Mouse (Mus musculus): ENCODE measurements around the gene Tspan15. TPM values are rescaled to one million over a fixed set of nuclear protein-coding genes. Genes with fewer than 3 reads are reported as not detected.
A peak's percentile ranks its signal among the peaks of the same experiment; 100 is the strongest.

Tspan15 gene
- polyA plus RNA-seq, 1 experiment from 2014 or later: 3.7 TPM

GRCm38 (mm10) chr10:62192701-62193157 is 38.3 kb downstream of the Tspan15 start:
- DNase-seq (ENCODE audit: low spot score): no peak

DNA sequence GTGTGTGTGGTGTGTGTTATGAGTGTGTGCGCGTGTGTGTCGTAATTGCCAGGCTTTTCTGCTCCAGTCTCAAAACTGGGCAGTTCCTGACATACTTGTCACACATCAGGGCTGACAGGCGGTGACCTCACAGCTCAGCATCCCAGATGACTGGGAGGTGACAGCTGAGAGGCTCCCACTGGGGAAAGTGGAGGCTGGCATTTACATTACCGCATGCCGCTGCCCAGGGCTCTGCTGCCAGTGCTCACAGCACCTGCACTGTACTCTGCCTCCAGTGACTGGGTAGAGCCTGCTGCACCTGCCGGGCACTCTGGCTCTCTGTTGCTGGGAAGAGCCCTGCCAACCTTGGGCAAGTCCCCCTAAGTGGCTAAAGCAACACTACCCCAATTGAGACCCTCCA is 40.2 kb downstream of the Tspan15 start:
- DNase-seq (ENCODE audit: low spot score): no peak

GRCm38 (mm10) chr10:62189910-62190309 is 41.1 kb downstream of the Tspan15 start:
- no peak for DNase-seq (ENCODE audit: low spot score)

- DNase-seq (ENCODE audit: low spot score): no peak
Observed at GRCm38 (mm10) chr10:62189303-62189702, 41.7 kb downstream of the Tspan15 start.

GRCm38 (mm10) chr10:62186882-62187281 is 44.2 kb downstream of the Tspan15 start:
- peak; percentile 73 for DNase-seq (ENCODE audit: low spot score)

DNA sequence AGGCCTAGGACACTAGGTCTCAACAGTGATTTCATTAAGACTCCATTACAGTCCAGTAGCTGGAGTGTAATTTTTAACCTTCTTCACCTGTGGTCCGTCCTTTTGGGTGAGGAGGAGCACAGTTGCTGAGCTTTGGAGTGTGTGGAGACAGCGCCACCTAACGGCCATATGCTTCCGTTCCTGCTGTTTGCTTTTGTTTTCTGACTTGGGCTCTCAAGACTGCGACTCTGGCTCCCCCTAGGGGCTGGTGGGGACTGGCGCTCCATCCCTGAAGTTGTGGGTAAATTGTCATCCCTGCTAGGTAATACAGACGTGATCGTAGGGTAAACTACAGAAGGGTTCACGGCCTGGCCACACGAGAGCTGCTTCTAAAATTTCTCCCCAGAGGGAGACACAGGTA is 48.0 kb downstream of the Tspan15 start:
- DNase-seq (ENCODE audit: low spot score): peak; percentile 95

- DNase-seq (ENCODE audit: low spot score): no peak
Observed at GRCm38 (mm10) chr10:62182471-62183014, 48.5 kb downstream of the Tspan15 start.

- DNase-seq (ENCODE audit: low spot score): no peak
Observed at GRCm38 (mm10) chr10:62181701-62182100, 49.4 kb downstream of the Tspan15 start.

DNA sequence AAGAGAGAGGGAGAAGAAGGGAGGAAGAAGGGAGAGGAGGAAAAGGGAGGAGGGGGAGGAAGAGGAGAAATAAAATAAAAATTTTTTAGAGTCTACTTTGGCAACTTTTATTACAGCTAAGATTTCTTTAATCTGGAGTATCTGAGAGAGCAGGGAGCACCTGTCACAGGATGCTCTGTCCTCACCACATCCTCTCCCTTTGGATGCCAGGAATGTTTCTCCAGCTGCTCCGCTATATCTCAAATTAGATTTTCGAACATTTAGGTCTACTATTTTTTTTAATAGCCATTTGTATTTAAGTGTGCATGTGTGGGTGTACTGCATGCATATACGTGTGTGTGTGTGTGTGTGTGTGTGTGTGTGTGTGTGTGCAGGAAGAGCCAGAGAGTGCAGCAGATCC is 51.1 kb downstream of the Tspan15 start:
- DNase-seq (ENCODE audit: low spot score): no peak

GRCm38 (mm10) chr10:62174533-62175313 is 56.3 kb downstream of the Tspan15 start:
- DNase-seq (ENCODE audit: low spot score): no peak

DNA sequence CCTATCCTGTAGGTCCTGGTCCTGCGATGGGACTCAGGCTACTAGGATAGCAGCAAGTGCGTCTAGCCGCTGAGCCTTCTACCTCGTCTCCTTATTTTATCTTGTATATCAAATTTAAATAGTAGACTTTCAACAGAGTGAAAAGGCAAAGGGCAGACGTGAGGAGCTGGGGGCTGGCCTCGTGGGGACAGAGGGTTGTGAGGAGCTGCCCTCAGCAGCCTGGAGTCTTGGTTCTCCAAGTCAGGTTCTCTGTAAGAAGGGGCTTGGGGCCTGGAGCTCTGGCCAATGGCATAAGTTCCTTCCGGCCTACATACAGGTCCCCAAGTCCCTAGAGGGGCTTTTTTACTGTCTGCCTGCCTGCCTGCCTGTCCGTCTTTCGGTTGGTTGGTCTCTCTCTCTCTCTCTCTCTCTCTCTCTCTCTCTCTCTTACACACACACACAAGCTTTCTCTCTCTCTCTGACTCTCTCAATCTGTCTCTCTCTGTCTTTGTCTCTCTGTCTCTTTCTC is 57.1 kb downstream of the Tspan15 start:
- no peak for DNase-seq (ENCODE audit: low spot score)

DNA sequence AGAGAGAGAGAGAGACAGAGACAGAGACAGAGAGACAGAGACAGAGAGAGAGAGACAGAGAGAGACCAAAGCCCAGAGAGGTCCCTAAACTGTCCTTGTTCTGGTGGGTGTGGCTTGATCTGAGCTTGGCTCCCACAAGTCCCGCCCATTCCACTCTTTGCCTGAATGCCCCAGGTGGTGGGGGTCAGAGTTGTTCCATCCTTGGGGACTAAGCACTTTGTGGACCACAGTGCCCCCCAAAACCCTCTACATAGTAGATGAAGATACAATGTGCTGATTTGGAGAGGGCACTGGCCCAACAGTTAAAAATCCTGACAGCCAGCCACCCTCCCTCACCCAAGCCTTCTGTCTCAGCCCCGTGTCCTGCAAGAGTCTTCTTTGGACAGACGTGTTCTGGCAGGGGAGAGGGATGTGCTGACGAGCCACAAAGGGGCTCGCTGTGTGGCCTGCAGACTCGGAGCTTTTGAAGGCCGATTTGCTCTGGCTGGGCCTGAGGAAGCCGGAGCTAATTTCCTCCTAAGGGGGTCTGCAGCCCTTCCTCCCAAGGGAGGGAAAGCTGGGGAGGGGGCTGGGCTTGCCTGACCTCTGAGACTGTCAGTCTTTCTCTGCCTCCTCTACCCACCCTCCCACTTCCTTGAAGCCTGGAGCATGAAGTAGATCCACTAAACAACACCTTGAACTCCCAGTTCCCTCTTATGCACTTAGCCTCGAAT is 58.1 kb downstream of the Tspan15 start:
- DNase-seq (ENCODE audit: low spot score): no peak

- DNase-seq (ENCODE audit: low spot score): no peak
Observed at GRCm38 (mm10) chr10:62162410-62162809, 68.6 kb downstream of the Tspan15 start.

DNA sequence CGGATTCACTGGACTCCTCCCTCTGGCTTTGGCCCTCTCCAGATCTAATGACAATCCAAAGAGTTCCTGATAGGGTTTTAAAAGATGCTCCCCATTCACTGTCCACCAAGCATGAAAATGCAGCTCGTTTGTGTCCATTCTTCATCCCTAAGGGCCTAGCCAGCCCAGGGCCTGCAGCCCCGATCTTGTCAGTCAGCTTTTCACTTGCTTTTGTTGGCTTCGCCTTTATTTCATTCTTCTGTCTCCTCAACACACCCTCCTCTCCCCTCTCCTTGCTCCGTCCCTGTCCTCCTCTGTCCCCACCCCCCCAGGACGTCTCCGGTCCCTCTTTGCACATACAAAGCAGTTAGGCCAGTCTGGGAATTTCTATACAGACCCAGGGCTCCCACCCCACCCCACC is 81.1 kb downstream of the Tspan15 start:
- DNase-seq (ENCODE audit: low spot score): no peak

GRCm38 (mm10) chr10:62147466-62148248 is 83.4 kb downstream of the Tspan15 start:
- no peak for DNase-seq (ENCODE audit: low spot score)

GRCm38 (mm10) chr10:62145957-62146356 is 85.1 kb downstream of the Tspan15 start:
- no peak for DNase-seq (ENCODE audit: low spot score)

DNA sequence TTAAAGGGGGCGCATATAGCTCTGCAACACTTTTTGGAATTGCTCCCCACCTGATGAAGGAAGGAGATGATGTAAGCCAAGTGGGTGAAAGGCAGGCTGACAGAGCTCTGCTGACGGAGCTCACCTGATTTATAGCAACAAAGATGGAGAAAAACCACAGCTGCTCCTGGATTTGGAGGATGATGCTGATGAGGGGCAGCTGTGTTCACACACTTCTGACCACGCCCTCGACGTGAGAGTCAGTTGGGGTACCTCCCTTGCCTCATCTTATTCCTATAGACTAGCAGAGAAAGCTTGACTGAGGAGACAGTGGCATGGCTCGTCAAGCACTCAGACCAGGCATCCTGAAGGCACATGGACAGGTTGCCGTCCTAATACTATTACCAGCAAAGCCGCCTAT is 87.2 kb downstream of the Tspan15 start, which contains the start of gene Fam241b:
TSS of gene Fam241b (minus strand) at position 101 of the 400 bp plus-strand sequence.
- no peak for DNase-seq (ENCODE audit: low spot score)

GRCm38 (mm10) chr10:62138040-62138439 is 93.0 kb downstream of the Tspan15 start:
- no peak for DNase-seq (ENCODE audit: low spot score)

- no peak for DNase-seq (ENCODE audit: low spot score)
Observed at GRCm38 (mm10) chr10:62137150-62137549, 93.9 kb downstream of the Tspan15 start.

- no peak for DNase-seq (ENCODE audit: low spot score)
Observed at GRCm38 (mm10) chr10:62135696-62136470, 95.2 kb downstream of the Tspan15 start.
